Mouse (Mus musculus): ENCODE results near the gene Ttc16. TPM values are rescaled to one million over a fixed set of nuclear protein-coding genes. Genes with fewer than 3 reads are reported as not detected.

The Ttc16 gene
- polyA plus RNA-seq, 1 experiment from 2014 or later: 0.24 TPM

- H3K9ac ChIP-seq: no peak overlapping the region
- no peak overlapping the region for H3K4me2 ChIP-seq
- no peak overlapping the region for H3K4me3 ChIP-seq
- 91% methylated on average over 6 of the region's 6 CpGs for WGBS
- no peak overlapping the region for H3K27ac ChIP-seq (replicated peaks)
- no peaks in the 10 kb centered on the region for H3K9me3 ChIP-seq
- no peak for ATAC-seq (ENCODE audit: low read depth)
- peaks cover 18% of the 10 kb centered on the region for H3K4me1 ChIP-seq (replicated peaks)
- H3K27me3 ChIP-seq: no peaks in the 10 kb centered on the region
- no peaks in the 10 kb centered on the region for H3K36me3 ChIP-seq
Observed at GRCm38 (mm10) chr2:32778081-32778480, 2.6 kb upstream of the Ttc16 start.

DNA sequence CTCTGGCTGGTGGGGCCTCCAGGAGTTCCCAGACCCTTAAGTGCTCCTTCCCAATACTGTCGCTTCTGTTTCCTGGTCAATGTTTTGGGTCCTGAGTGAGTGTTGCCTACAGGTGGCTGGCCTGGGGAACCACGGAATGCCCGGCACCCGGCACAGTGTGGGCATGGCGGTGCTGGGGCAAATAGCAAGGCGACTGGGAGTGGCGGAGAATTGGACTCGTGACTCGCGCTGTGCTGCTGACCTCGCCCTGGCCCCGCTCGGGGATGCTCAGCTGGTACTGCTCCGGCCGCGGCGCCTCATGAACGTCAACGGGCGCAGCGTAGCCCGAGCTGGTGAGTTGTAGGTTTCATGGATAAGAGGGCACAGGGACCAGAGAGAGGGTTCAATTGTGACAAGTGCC is 759 bp upstream of the Ttc16 start:
- peak overlapping the region; percentile 59 for H3K4me3 ChIP-seq
- no peaks in the 10 kb centered on the region for H3K27me3 ChIP-seq
- peak overlapping the region; percentile 64 for H3K4me2 ChIP-seq
- H3K36me3 ChIP-seq: no peaks in the 10 kb centered on the region
- no peak overlapping the region for H3K27ac ChIP-seq (replicated peaks)
- 0 out of 2 replicates have a peak, but pooled peaks have one; percentile 4 for ATAC-seq (ENCODE audit: low read depth)
- H3K4me1 ChIP-seq (replicated peaks): peaks cover 18% of the 10 kb centered on the region
- WGBS: 17% methylated on average over 22 of the region's 22 CpGs
- no peaks in the 10 kb centered on the region for H3K9me3 ChIP-seq
- H3K9ac ChIP-seq: peak overlapping the region; percentile 60

DNA sequence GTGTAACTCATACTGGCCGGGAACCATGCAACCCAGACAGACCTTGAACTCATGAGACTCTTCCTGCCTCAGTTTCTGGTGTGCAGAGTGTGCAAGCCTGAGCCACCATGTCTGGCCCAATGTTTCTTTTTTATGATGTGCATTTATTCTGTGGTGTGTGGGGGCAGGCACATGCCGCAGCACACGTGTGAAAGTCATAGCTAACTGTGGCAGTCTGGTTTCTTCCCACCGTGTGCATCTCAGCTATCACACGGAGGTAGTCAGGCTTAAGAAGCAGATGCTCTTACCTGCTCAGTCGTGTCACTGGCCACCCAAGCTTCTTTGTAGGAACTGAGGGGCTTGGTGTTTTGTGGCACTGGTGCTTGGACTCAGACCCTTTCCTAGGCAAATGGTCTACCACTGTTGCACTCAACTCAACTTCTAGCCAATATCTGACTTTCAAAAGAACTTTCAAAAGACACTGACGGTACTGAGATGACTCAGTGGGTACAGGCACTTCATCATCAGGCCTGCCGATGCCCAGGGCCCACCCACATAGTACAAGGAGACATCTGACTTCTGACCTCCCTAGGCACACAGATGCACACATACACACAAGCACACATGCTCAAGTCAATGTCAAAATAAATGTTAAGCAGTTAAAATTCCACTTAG is 2.7 kb downstream of the Ttc16 start:
- WGBS: 84% methylated on average over 8 of the region's 8 CpGs
- no peak overlapping the region for H3K9ac ChIP-seq
- H3K4me2 ChIP-seq: no peak overlapping the region
- H3K27ac ChIP-seq (replicated peaks): no peak overlapping the region
- no peaks in the 10 kb centered on the region for H3K9me3 ChIP-seq
- no peak for ATAC-seq (ENCODE audit: low read depth)
- peaks cover 21% of the 10 kb centered on the region for H3K4me1 ChIP-seq (replicated peaks)
- H3K36me3 ChIP-seq: no peaks in the 10 kb centered on the region
- no peaks in the 10 kb centered on the region for H3K27me3 ChIP-seq
- H3K4me3 ChIP-seq: no peak overlapping the region

DNA sequence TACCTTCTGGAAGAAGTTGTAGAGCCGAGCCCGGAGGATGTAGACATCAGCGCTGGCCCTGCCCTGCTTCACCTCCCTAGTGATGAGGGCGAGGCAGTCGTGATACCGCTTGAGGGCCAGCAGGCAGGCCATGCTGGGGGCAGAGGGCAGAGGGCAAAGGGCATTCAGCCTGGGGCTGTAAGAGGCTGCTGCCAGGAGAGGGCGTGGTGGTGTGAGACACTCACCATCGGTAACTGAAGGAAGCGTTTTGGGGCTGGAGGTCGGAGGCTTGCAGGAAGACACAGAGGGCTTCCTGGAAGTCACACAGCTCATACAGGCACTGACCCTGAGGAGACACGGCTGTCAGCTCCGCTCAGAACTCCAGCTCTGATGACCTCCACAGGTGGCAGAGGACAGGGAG is 3.5 kb downstream of the Ttc16 start:
- Histone ChIP-seq H3K9me3 (no peaks in the 10 kb centered on the region), H3K9ac (no peak overlapping the region), H3K4me3 (no peak overlapping the region), H3K36me3 (no peaks in the 10 kb centered on the region), H3K4me2 (no peak overlapping the region), H3K4me1 (replicated peaks) (peaks cover 28% of the 10 kb centered on the region), H3K27me3 (no peaks in the 10 kb centered on the region), H3K27ac (replicated peaks) (no peak overlapping the region)
- ATAC-seq (ENCODE audit: low read depth): no peak
- 36% methylated on average over 12 of the region's 12 CpGs for whole genome bisulfite sequencing

DNA sequence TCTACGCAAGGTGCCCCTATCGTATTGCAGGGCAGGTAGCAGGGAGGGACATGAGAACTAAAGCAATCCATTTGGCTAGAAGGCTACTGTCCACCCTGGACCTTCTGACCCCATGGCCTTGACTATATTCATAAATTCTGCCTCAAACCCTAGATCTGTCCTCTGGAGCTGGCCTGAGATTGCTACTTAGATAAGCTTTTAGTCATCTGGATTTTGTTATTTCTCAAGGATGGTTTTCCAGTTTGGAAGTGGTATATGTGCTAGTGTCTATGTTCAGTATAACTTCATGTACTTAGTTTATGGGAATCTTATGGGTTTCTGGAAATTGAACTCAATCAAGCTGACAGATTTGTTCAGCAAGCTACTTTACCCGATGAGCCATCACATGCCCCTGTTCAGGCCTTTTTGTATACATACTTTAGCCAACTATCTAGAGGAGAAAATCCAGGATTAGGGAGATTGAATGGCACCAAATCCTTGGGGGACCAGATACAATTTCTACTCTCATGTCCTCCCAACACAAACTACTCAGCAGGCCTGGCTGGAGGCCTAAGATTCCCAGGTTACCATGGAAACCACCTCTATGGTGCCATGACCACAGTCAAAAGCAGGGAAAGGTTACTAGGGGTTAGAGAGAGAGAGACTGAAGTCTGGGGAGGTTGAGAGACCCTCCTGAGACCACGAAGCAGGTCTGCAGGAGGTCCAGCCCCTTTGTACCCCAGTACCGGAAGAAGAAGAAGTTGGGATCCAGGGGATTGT is 5.9 kb downstream of the Ttc16 start:
- H3K4me3 ChIP-seq: no peak overlapping the region
- H3K9me3 ChIP-seq: no peaks in the 10 kb centered on the region
- H3K27me3 ChIP-seq: no peaks in the 10 kb centered on the region
- H3K4me1 ChIP-seq (replicated peaks): peaks cover 11% of the 10 kb centered on the region
- no peak overlapping the region for H3K27ac ChIP-seq (replicated peaks)
- H3K4me2 ChIP-seq: no peak overlapping the region
- no peaks in the 10 kb centered on the region for H3K36me3 ChIP-seq
- WGBS: 83% methylated on average over 5 of the region's 5 CpGs
- H3K9ac ChIP-seq: no peak overlapping the region
- ATAC-seq (ENCODE audit: low read depth): no peak

- WGBS: 63% methylated on average over 19 of the region's 19 CpGs
- H3K27ac ChIP-seq (replicated peaks): no peak overlapping the region
Observed at GRCm38 (mm10) chr2:32768661-32769285, 6.7 kb downstream of the Ttc16 start.

GRCm38 (mm10) chr2:32767241-32767640 is 8.2 kb downstream of the Ttc16 start:
- H3K9me3 ChIP-seq: no peaks in the 10 kb centered on the region
- H3K4me3 ChIP-seq: no peak overlapping the region
- no peak for ATAC-seq (ENCODE audit: low read depth)
- H3K27me3 ChIP-seq: no peaks in the 10 kb centered on the region
- no peak overlapping the region for H3K27ac ChIP-seq (replicated peaks)
- peaks cover 11% of the 10 kb centered on the region for H3K4me1 ChIP-seq (replicated peaks)
- 68% methylated on average over 12 of the region's 12 CpGs for WGBS
- no peak overlapping the region for H3K9ac ChIP-seq
- H3K4me2 ChIP-seq: no peak overlapping the region
- H3K36me3 ChIP-seq: peaks cover 16% of the 10 kb centered on the region

More at GRCm38 (mm10) chr2:32768661-32769285, 6.7 kb downstream of the Ttc16 start:
- H3K9ac ChIP-seq: no peak overlapping the region
- no peak for ATAC-seq (ENCODE audit: low read depth)
- no peak overlapping the region for H3K4me3 ChIP-seq
- H3K4me1 ChIP-seq (replicated peaks): peaks cover 11% of the 10 kb centered on the region
- H3K36me3 ChIP-seq: peaks cover under 1% of the 10 kb centered on the region; the same call in 1 of the 2 replicates
- no peaks in the 10 kb centered on the region for H3K27me3 ChIP-seq
- no peak overlapping the region for H3K4me2 ChIP-seq
- no peaks in the 10 kb centered on the region for H3K9me3 ChIP-seq

DNA sequence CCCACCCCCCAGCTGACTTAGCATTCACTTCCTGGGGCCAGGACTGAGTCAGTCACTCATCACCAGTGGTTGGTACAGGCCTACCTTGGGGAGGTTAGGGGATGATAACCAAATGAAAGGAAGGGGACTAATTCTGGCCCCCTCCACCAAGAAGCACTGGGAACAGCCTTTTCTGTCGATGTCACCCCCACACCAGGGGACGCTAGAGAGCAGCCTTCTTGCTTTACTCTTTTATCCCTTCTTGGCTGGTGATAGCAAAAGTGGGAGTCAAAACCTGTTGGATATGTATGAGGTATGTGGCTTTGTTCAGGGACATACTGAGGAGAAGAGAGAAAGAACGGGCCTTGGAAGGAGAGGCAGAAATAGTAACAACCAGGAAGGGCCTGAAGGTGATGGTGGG is 12.1 kb downstream of the Ttc16 start:
- no peak for ATAC-seq (ENCODE audit: low read depth)
- Histone ChIP-seq H3K9ac (no peak overlapping the region), H3K4me3 (no peak overlapping the region), H3K4me2 (no peak overlapping the region), H3K9me3 (no peaks in the 10 kb centered on the region), H3K27me3 (no peaks in the 10 kb centered on the region), H3K4me1 (replicated peaks) (peaks cover 23% of the 10 kb centered on the region), H3K27ac (replicated peaks) (no peak overlapping the region), H3K36me3 (peaks cover 47% of the 10 kb centered on the region)
- WGBS: 84% methylated on average over 3 of the region's 3 CpGs

DNA sequence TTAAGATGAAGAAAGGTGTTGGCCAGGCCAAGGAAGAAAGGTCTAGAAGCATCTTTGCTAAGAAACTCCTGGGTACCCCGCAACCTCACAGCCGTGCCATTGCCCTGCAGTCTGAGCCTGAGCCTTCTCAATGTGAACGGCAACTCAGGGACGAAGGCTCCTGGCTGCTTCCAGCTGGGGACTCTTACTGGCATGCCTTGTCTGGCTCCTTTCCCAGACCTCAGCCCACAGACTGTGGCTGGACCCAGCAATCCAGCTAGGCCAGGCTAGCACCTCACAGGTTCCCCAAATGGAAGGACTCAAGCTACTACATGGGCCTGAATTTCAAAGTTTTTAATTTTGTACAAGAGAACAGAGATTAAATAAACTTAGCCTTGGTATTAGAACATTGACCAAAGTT is 13.6 kb downstream of the Ttc16 start:
- WGBS: 94% methylated on average over 4 of the region's 4 CpGs
- no peaks in the 10 kb centered on the region for H3K27me3 ChIP-seq
- no peak overlapping the region for H3K4me2 ChIP-seq
- H3K27ac ChIP-seq (replicated peaks): no peak overlapping the region
- no peak overlapping the region for H3K9ac ChIP-seq
- H3K4me3 ChIP-seq: no peak overlapping the region
- peaks cover 47% of the 10 kb centered on the region for H3K36me3 ChIP-seq
- H3K4me1 ChIP-seq (replicated peaks): peaks cover 20% of the 10 kb centered on the region
- ATAC-seq (ENCODE audit: low read depth): no peak
- no peaks in the 10 kb centered on the region for H3K9me3 ChIP-seq

- Histone ChIP-seq H3K4me3 (no peak overlapping the region), H3K36me3 (peaks cover 47% of the 10 kb centered on the region), H3K4me2 (no peak overlapping the region), H3K27ac (replicated peaks) (no peak overlapping the region), H3K4me1 (replicated peaks) (peaks cover 19% of the 10 kb centered on the region), H3K9me3 (no peaks in the 10 kb centered on the region), H3K27me3 (no peaks in the 10 kb centered on the region), H3K9ac (no peak overlapping the region)
- ATAC-seq (ENCODE audit: low read depth): no peak
- 90% methylated on average over 14 of the region's 14 CpGs for WGBS
Observed at GRCm38 (mm10) chr2:32761361-32761760, 14.1 kb downstream of the Ttc16 start.

GRCm38 (mm10) chr2:32759001-32759400 is 16.4 kb downstream of the Ttc16 start:
- Histone ChIP-seq H3K4me3 (0 out of 2 replicates have a peak overlapping the region, but pooled peaks have one; percentile 70), H3K4me1 (replicated peaks) (peaks cover 19% of the 10 kb centered on the region), H3K27me3 (no peaks in the 10 kb centered on the region), H3K9me3 (no peaks in the 10 kb centered on the region), H3K9ac (peak overlapping the region; percentile 86), H3K4me2 (no peak overlapping the region), H3K27ac (replicated peaks) (no peak overlapping the region), H3K36me3 (peaks cover 57% of the 10 kb centered on the region)
- WGBS: 84% methylated on average over 2 of the region's 2 CpGs
- ATAC-seq (ENCODE audit: low read depth): no peak

DNA sequence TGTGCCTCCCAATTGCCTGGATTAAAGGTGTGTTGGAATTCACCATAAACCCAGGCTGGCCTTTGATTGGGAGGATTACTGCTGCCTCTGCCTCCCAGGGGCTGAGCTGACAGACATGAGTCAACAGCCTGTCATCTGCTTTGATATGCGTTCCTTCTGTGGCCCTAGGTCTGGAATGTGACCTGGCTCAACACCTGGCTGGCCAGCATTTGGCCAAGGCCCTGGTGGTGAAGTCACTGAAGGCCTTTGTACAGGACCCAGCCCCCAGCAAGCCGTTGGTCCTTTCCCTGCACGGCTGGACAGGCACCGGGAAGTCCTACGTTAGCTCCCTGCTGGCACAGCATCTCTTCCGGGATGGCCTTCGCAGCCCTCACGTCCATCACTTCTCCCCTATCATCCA is 16.9 kb downstream of the Ttc16 start:
- H3K36me3 ChIP-seq: peaks cover 57% of the 10 kb centered on the region
- H3K9ac ChIP-seq: peak overlapping the region; percentile 86
- H3K4me2 ChIP-seq: peak overlapping the region; percentile 49
- no peak overlapping the region for H3K27ac ChIP-seq (replicated peaks)
- H3K9me3 ChIP-seq: no peaks in the 10 kb centered on the region
- WGBS: 76% methylated on average over 8 of the region's 8 CpGs
- no peak for ATAC-seq (ENCODE audit: low read depth)
- H3K4me1 ChIP-seq (replicated peaks): peaks cover 19% of the 10 kb centered on the region
- no peaks in the 10 kb centered on the region for H3K27me3 ChIP-seq
- H3K4me3 ChIP-seq: peak overlapping the region; percentile 70; the same call in 1 of the 2 replicates
